Mouse (Mus musculus): ENCODE results near the gene Cd27. TPM values are rescaled to one million over a fixed set of nuclear protein-coding genes. Genes with fewer than 3 reads are reported as not detected.

The Cd27 gene
- total RNA-seq, 2 experiments from 2014 or later: not detected

DNA sequence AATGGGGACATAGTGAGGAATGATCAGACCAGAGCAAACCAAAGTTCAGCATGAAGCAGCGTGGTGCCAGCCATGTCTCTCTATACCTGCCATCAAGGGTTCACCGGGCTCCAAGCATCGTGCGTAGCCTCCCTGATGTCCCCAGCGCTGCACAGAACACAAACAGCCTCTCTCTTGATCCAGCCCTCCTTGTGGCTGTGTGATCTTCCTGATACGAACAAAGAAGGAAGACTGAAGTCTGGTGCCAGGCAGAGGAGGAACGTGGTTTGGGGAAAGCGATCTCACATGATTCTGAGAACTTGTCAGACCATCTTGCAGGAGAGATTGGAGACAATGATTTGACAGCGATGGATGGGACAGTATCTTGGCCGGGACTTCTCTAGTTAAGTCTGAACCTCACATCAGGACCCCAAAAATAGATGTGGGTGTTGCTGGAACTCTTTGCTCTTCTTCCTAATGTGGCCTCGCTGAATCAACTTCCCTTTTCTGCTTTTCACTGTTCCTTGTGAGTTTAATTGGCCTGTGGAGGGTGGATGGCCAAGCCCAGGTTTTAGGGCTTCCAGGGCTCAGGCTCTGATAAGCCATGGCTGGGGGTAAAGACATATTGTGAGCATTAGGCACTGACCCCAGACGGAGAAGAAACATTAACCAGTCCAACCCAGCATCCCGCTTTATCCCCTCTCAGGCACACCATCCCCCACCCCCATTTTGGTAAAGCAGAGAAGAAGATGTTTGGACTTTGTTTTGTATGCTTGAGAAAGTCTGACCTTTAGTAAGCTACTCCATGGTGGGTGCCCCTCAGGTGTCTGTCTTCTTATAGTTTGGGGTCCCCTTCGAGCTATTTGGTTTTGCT is 17.3 kb upstream of the Cd27 start:
- DNase-seq (ENCODE audit: low spot score in 2 of 2): no peak
- intact Hi-C loops (cut with DNase I): no loop called here

- no peak for DNase-seq (ENCODE audit: low spot score in 2 of 2)
- intact Hi-C loops (cut with DNase I): no loop called here
These were observed 15.9 kb upstream of the Cd27 start for GRCm38 (mm10) chr6:125252711-125253110.

DNA sequence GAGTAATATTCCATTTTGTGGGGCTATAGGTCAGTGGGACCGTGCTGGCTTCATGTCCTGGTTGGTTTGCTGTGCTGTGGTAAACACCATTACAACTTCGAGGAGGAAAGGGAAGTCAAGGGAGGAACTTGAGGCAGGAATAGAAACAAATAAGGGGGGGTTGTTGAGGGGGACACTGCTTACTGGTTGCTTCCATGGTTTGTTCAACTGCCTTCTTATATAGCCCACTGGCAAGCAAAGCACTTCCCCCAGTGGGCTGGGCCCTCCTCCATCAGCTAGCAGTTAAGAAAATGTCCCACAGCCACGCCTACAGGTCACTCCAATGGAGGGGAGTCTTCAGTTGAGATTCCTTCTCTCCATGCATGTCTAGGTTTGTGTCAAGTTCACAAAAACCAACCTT is 15.5 kb upstream of the Cd27 start:
- intact Hi-C loops (cut with DNase I): no loop called here
- DNase-seq (ENCODE audit: low spot score in 2 of 2): no peak

DNA sequence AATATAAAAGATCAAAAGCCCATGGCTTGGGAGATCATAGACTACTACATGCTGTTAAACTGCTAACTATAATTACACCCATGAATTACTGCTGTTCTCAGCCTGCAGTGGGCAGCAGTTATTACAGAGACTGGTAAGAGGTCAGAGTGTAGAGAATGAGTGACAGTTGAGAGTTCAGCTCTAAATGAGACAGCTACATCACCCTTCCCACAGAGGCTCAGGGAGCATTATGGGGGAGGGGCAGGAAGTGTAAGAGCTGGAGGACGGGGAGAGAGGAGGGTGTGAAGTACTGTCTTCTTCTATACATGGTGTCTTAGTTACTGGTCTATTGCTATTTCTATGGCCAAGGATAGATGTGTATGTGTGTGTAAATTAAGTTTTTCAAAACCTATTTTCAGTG is 7.7 kb upstream of the Cd27 start:
- intact Hi-C loops (cut with DNase I): no loop called here
- DNase-seq (ENCODE audit: low spot score in 2 of 2): no peak

DNA sequence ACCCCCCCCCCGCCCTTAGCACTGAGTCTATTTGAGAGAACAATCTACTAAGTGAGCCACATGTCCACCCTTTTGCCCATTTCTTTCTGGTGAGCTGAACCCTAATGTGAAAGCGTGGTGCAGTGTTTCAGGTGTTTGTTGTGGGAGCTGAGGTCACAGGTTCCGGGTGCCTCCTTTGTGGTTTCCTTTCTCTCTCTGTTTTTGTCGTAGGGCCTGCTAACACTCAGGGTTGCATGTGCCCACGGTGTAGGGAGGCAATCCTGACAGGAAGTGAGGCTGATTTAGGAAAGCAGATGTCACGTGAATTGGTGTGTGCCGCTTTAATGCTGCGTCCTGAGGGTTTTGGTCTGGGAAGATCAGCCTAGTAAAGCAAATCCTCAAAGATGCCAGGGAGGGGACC is 4.8 kb upstream of the Cd27 start:
- intact Hi-C loops (cut with DNase I): no loop called here
- no peak for DNase-seq (ENCODE audit: low spot score in 2 of 2)

DNA sequence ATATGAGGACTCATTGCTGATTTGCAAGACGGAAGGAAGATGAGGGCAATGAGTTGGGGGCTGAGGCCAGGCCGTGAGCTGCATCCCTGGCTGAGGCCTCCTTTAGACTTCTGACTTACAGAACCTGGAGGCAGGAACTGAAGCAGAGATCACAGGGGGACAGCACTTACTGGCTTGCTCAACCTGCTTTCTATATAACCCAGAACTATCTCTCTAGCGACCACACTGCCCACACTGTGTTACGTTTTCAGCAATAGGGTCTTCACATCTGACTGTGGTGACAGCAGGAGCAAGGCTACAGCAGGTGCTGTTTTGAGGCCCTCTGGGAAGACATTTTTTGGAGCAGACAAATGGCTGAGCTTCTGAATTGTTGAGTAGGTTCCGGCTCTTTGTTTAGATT is 3.8 kb upstream of the Cd27 start:
- intact Hi-C loops (cut with DNase I): no loop called here
- DNase-seq (ENCODE audit: low spot score in 2 of 2): no peak

- DNase-seq (ENCODE audit: low spot score in 2 of 2): no peak
- intact Hi-C loops (cut with DNase I): no loop called here
These were observed 2.7 kb upstream of the Cd27 start for GRCm38 (mm10) chr6:125239547-125239946.

GRCm38 (mm10) chr6:125238396-125238795 is 1.6 kb upstream of the Cd27 start:
- intact Hi-C loops (cut with DNase I): no loop called here
- no peak for DNase-seq (ENCODE audit: low spot score in 2 of 2)

GRCm38 (mm10) chr6:125237421-125237820 is 611 bp upstream of the Cd27 start:
- no peak for DNase-seq (ENCODE audit: low spot score in 2 of 2)
- intact Hi-C loops (cut with DNase I): no loop called here

- intact Hi-C loops (cut with DNase I): no loop called here
- no peak for DNase-seq (ENCODE audit: low spot score in 2 of 2)
These were observed 469 bp downstream of the Cd27 start for GRCm38 (mm10) chr6:125236341-125236740.

- intact Hi-C loops (cut with DNase I): no loop called here
- no peak for DNase-seq (ENCODE audit: low spot score in 2 of 2)
These were observed 2.3 kb downstream of the Cd27 start for GRCm38 (mm10) chr6:125234520-125234828.

GRCm38 (mm10) chr6:125233816-125234519 is 2.8 kb downstream of the Cd27 start:
- intact Hi-C loops (cut with DNase I): no loop called here
- DNase-seq (ENCODE audit: low spot score in 2 of 2): no peak

DNA sequence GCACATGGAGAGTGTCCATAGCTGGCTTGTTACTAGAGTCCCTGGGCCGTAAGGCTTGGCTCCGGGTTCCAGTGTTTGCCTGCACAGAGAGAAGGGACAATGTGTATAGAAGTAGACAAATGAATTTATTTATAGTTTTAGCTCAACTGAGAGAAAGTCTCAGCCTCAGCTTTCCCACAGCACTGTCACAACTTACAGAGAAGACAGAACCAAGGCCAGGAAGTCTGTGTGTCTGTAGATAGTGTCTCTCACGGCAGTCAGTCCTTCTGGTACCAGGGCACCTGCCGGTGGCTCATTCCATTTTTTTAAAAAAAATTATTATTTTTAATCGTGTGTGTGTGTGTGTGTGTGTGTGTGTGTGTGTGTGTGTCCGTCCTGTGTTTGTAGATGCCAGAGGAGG is 4.3 kb downstream of the Cd27 start:
- DNase-seq (ENCODE audit: low spot score in 2 of 2): no peak
- intact Hi-C loops (cut with DNase I): no loop called here

- intact Hi-C loops (cut with DNase I): no loop called here
- DNase-seq (ENCODE audit: low spot score in 2 of 2): no peak
These were observed 4.8 kb downstream of the Cd27 start for GRCm38 (mm10) chr6:125232045-125232437.

DNA sequence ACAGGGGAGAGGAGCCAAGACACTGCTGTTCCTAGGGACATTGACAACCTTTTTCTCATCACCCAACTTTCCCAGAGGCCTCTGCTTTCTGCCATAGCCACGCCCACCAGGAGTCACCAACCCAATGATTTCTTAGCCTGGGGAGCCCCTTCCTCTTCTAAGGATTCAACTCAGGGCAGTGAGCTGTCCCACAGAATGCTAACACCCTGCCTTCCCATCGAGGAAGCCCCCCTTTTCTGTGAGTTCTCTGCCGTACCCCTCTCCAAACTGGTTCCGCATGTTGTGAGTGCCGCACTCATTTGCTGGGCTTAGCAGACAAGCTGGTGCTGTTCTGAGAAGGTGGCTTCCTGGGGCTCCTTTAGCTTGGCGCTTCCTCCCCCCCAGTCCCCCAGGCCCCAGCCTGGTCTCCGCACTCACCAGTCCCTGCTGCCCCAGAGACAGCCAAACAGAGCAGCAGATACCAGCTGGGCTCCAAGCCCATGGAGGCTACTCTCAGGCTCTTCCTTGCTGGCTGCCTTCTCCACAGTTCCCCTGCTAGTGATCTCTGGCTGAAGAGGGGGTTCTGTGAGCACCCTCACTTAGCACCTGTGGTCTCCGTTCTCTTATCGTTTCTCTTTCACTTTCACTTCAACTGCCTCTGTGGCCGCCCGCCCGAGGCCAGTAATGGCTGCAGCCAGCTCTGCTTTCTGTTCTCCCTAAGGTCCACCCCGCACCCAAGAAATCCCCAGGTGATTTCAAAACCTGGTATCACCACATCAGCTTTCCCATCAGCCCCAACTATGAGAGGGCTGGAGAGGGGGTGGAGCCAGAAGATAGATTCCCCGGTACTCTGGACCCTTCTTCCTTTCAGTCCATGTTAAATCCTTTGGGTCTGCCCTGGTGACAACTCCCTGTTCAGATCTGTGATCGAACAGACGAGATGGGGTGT is 5.4 kb downstream of the Cd27 start, which contains the start of gene Tapbpl:
Tapbpl (minus strand) TSS at position 744 of the 928 bp plus-strand sequence.
- DNase-seq (ENCODE audit: low spot score in 2 of 2): peak; percentile 31 to 40
- intact Hi-C loops (cut with DNase I): no loop called here

- intact Hi-C loops (cut with DNase I): no loop called here
- DNase-seq (ENCODE audit: low spot score in 2 of 2): no peak
These were observed 6.2 kb downstream of the Cd27 start for GRCm38 (mm10) chr6:125230571-125230970.

DNA sequence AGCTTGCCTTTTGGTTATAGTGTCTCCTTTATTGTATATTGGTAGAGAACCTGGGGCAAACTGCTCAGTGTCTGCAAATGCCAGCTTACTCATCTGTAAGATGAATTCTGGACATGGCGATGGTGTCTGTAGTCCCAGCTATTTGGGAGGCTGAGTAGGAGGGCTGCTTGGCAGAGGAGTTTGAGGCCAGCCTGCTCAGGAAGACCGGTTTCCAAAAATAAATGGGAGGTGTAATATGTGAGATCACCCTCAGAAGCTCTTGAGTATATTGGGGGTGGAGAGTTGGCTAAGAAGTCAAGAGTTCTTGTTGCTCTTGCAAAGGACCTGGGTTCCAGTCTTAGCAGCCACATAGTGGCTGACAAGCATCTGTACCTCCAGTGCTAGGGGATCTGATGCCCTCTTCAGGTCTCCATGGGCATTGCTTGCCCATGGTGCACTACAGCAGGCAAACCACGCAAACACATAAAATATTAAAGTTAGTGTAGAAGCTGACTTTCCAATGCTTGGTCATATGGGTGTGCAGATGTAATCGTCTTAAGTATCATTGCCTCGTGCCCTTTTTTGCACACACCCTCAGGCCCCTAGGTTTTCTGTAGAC is 11.2 kb downstream of the Cd27 start:
- peak in 1 of 2 experiments; percentile 50 for DNase-seq (ENCODE audit: low spot score in 2 of 2)
- intact Hi-C loops (cut with DNase I): no loop called here

- intact Hi-C loops (cut with DNase I): no loop called here
- no peak for DNase-seq (ENCODE audit: low spot score in 2 of 2)
These were observed 14.2 kb downstream of the Cd27 start for GRCm38 (mm10) chr6:125222577-125222976.

- intact Hi-C loops (cut with DNase I): no loop called here
- DNase-seq (ENCODE audit: low spot score in 2 of 2): no peak
These were observed 14.7 kb downstream of the Cd27 start for GRCm38 (mm10) chr6:125222146-125222545.
